Mouse (Mus musculus) olfactory bulb, adult 2 months (tissue): ENCODE data around the gene Hoxb6.

ENCODE experiments used
- CTCF ChIP-seq: fragments of 200-500 bp; IDR thresholded peaks from 2 replicates; pipeline ENCODE4 v1.5.1; 2012; ENCODE audit warnings: low read depth, mild to moderate bottlenecking, low read length, moderate library complexity; ENCODE audit not compliant: insufficient read depth
- POLR2A ChIP-seq: fragments of 200-500 bp; IDR thresholded peaks from 2 replicates; pipeline ENCODE4 v1.6.1; 2012; ENCODE audit warnings: mild to moderate bottlenecking, low read depth, low read length, moderate library complexity; ENCODE audit not compliant: insufficient read depth

GRCm38 (mm10) chr11:96292565-96293301 lies 457 bp downstream of the Hoxb6 start:
- no peak for TF ChIP-seq POLR2A
- no peak for TF ChIP-seq CTCF
